Mouse (Mus musculus) cerebellum, adult 2 months (tissue): ENCODE results near the gene Synpo2. TPM values are rescaled to one million over a fixed set of nuclear protein-coding genes. Genes with fewer than 3 reads are reported as not detected.

Source experiments
- DNase-seq, 2 experiments: peaks; one replicate each; pipeline ENCODE4 v3.0.0; 2021
- H3K27ac ChIP-seq: fragments of 200-500 bp; 2 replicates; pipeline ENCODE4 v1.5.1; 2012; ENCODE audit warnings: low read length, control low read depth, inconsistent platforms; ENCODE audit not compliant: insufficient read depth
- H3K27me3 ChIP-seq: fragments of 200-500 bp; 2 replicates; pipeline ENCODE4 v1.6.1; 2012; ENCODE audit warnings: inconsistent platforms, mild to moderate bottlenecking, low read length, moderate library complexity; ENCODE audit not compliant: control insufficient read depth, insufficient read depth
- H3K4me1 ChIP-seq: fragments of 200-500 bp; 2 replicates; pipeline ENCODE4 v1.6.1; 2011; ENCODE audit warnings: low read length; ENCODE audit not compliant: control insufficient read depth, insufficient read depth
- H3K4me3 ChIP-seq: fragments of 200-500 bp; replicated peaks from 2 replicates; pipeline ENCODE3; 2011; ENCODE audit warnings: mild to moderate bottlenecking, low read depth, low read length, control low read depth; ENCODE audit not compliant: insufficient read depth
- CTCF ChIP-seq: fragments of 200-500 bp; IDR thresholded peaks from 2 replicates; pipeline ENCODE4 v1.5.1; 2011; ENCODE audit warnings: low read depth, mild to moderate bottlenecking, control low read depth, low read length, moderate library complexity, borderline replicate concordance; ENCODE audit not compliant: insufficient read depth
- POLR2A ChIP-seq: fragments of 200-500 bp; IDR thresholded peaks from 2 replicates; pipeline ENCODE4 v1.6.1; 2011; ENCODE audit warnings: low read length, control low read depth, borderline replicate concordance; ENCODE audit not compliant: insufficient read depth
- WGBS: fragments of 180-500 bp; shearing (Covaris S2); methylation state at CpG from one replicate; pipeline ENCODE4 v1.1.7; 2018; 5-methylcytosine and 5-hydroxymethylcytosine counted together
- polyA plus RNA-seq: library from polyadenylated mRNA; depleted of rRNA; stranded (reverse); fragments of >200 nt; gene quantifications from 2 replicates; pipeline ENCODE4 v1.2.3, GENCODE M21; 2012

Gene Synpo2
- polyA plus RNA-seq, 1 experiment: 2.9 TPM

DNA sequence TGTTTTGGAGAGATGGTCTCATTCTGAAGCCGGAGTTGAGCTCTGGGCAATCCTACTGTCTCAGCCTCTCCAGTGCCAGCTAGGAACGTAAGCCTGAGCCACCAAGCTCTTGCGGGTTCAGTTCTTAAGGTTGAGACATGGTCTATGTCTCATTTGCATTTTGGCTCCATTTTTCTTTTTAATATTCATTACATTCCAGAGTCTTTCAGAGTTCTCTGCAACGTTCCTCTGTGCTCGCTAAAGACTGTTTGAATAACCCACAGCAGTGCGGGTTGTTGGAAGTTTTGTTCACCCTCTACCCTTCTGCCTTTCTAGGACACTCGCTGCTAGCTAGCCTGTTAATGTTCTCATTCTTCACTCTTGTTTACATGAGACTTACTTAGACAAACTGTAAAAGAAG is 155.0 kb downstream of the Synpo2 start:
- no peak overlapping the region for H3K4me3 ChIP-seq
- TF ChIP-seq CTCF (no peak), POLR2A (no peak)
- no peaks in the 10 kb centered on the region for H3K4me1 ChIP-seq
- 30% methylated on average over 7 of the region's 7 CpGs for WGBS
- no peaks in the 10 kb centered on the region for H3K27me3 ChIP-seq
- no peak overlapping the region for H3K27ac ChIP-seq
- DNase-seq: no peak

DNA sequence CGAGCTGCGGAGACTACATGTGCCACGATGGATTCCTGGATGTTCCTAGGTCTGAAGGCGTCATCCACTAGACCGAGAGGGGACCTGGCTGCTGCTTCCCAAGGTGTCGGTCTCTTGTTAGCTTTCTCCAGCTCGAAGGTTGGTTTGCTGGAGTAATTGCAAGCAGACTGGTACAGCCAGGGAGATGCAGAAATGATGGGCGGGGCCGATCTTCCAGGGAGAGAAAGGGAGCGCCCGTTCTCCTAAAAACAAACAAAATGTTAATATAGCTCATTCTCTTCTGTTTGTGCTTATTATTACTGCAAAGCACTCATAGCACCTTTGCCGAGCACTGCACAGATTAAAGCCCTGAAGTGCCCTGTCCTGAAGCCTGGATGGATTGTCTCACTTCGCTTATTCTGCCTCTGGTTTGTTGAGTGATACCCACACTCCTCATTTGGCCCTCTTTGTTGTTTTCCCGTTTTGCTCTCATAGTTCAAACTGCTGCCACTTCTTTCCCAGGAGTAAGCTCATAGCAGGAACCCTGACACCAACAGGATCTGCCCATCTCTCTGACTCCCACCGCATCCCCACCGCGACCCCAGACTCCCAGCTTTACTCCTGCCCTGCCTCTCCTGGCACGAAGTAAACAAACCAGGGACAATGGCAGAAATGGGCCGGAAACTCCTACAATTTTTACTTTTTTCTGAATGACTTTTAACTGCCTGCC is 155.8 kb downstream of the Synpo2 start:
- TF ChIP-seq POLR2A (no peak), CTCF (no peak)
- no peaks in the 10 kb centered on the region for H3K27me3 ChIP-seq
- H3K4me3 ChIP-seq: no peak overlapping the region
- no peak for DNase-seq
- no peaks in the 10 kb centered on the region for H3K4me1 ChIP-seq
- no peak overlapping the region for H3K27ac ChIP-seq
- WGBS: 81% methylated on average over 19 of the region's 19 CpGs

DNA sequence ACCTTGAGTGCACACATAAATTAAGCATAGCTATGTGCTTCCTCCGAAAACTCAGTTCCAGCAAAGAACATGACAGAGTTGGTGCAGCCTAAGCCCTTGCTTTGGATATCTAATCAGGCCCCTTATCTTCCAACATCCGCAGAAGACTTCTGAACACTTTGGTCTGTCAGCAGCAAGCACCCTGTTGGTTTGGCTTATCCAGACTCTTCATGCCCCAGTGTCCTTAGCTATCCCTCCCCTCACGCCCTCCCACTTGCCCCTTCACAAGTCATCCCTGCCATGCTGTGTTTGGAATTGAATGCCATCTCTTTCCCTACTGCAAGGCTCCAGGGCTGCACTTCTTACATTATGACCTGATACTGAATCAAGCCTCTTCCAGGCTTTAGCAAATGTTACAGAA is 160.2 kb downstream of the Synpo2 start:
- no peaks in the 10 kb centered on the region for H3K27me3 ChIP-seq
- no peak overlapping the region for H3K4me3 ChIP-seq
- 89% methylated on average over 3 of the region's 3 CpGs for WGBS
- no peaks in the 10 kb centered on the region for H3K4me1 ChIP-seq
- no peak overlapping the region for H3K27ac ChIP-seq
- DNase-seq: no peak
- TF ChIP-seq POLR2A (no peak), CTCF (no peak)

DNA sequence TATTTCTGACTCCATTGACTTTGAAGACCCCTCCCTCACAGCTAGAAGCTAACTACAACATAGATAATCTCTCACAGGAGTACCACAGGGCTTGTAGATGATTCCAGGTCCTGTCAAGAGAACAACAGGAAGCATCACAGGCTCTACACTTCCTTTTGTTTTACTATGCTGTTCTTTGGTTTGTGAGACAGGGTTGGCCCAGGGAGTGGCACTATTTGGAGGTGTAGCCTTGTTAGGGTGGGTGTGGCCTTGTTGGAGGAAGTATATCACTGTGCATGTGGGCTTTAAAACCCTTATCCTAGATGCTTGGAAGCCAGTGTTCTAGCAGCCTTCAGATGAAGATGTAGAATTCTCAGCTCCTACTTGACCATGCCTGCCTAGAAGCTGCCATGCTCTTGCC is 160.9 kb downstream of the Synpo2 start:
- Histone ChIP-seq H3K4me3 (no peak overlapping the region), H3K27ac (no peak overlapping the region), H3K27me3 (no peaks in the 10 kb centered on the region), H3K4me1 (no peaks in the 10 kb centered on the region)
- DNase-seq: no peak
- no peak for TF ChIP-seq CTCF
- TF ChIP-seq POLR2A: no peak

DNA sequence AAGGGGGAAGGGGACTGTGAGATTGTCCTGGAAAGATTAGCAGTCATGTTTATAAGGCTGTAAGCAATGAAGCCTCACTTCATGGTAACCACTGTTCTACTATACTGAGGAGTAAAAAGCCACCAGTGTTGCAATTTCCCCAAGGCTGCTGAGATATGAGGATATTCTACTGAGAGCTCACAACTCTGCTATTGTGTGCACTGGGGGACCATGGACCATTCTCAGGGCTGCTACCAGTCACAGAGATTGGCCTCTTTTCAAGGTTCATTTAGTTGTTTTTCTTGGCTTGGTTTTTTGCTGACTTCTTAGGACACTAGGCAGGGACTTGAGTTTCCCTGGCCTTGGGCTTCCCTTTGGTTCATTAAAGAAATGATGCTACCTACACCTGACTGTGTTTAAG is 162.6 kb downstream of the Synpo2 start:
- DNase-seq: no peak
- Histone ChIP-seq H3K4me1 (no peaks in the 10 kb centered on the region), H3K27ac (no peak overlapping the region), H3K4me3 (no peak overlapping the region), H3K27me3 (no peaks in the 10 kb centered on the region)
- TF ChIP-seq POLR2A (no peak), CTCF (no peak)

DNA sequence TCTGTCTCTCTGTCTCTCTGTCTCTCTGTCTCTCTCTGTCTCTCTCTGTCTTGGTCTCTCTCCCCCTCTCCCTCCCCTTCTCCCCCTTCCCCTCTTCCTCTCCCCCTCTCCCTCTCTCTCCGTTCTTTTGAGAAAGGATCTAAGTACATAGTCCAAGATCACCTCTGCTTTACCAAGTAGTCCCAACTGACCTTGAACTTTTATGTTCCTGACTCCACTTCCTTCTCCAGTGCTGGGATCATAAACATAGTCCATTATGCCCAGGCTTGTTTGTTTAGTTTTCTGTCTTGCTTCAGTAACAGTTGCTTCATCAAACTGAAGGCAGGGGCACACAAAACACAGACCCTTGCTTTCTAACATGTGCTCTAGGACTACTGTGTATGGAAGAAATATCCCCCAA is 163.5 kb downstream of the Synpo2 start:
- no CpG with 5 or more reads among the region's 1 CpGs for WGBS
- TF ChIP-seq POLR2A: no peak
- no peak for TF ChIP-seq CTCF

DNA sequence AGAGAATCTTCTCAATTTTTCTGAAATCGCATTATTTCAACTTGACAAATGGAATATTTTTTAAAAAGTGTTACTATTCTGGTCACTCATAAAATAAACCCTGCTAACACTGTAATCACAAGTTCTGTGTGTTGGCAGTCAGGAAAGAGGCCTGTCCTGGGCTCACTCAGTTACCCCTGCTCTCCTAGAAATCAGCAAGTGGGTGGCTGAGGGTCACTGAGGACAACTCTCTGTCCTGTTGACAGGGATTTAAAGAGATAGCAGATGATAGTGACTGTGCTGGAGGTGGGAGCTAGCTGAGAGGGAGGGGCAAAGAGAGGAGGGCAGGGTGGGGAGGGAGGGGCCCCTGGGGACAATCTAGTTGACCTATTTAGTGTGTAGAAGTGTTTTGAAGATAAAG is 165.0 kb downstream of the Synpo2 start:
- no peak overlapping the region for H3K4me3 ChIP-seq
- DNase-seq: no peak
- H3K4me1 ChIP-seq: no peaks in the 10 kb centered on the region
- H3K27me3 ChIP-seq: no peaks in the 10 kb centered on the region
- no peak overlapping the region for H3K27ac ChIP-seq
- WGBS: 99% methylated on average over 1 of the region's 1 CpGs
- TF ChIP-seq POLR2A: no peak
- TF ChIP-seq CTCF: no peak

More for the DNA sequence above, 163.5 kb downstream of the Synpo2 start:
- Histone ChIP-seq H3K4me3 (no peak overlapping the region), H3K27me3 (no peaks in the 10 kb centered on the region), H3K4me1 (no peaks in the 10 kb centered on the region), H3K27ac (no peak overlapping the region)
- DNase-seq: no peak

DNA sequence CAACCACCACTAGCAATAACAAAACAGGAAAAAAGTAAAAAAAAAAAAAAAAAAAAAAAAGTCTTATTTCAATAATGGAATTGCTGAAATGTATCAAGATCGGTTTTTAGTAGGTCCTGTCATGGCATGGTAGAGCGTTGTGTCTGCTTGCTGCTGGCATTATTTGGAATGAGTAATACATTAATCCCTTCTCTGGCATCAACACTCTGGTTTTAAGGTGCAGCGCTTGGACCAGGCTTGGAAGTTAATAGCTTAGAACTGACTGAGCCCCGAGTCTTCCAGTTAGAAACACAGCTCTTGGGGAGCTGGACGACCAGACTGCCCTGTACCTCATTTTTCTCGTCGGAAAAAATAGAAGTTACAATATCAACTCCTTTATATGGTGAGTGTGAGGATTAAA is 169.1 kb downstream of the Synpo2 start:
- Histone ChIP-seq H3K4me3 (no peak overlapping the region), H3K27ac (no peak overlapping the region), H3K27me3 (no peaks in the 10 kb centered on the region), H3K4me1 (no peaks in the 10 kb centered on the region)
- TF ChIP-seq CTCF: no peak
- no peak for TF ChIP-seq POLR2A
- DNase-seq: no peak
- 84% methylated on average over 7 of the region's 7 CpGs for WGBS

DNA sequence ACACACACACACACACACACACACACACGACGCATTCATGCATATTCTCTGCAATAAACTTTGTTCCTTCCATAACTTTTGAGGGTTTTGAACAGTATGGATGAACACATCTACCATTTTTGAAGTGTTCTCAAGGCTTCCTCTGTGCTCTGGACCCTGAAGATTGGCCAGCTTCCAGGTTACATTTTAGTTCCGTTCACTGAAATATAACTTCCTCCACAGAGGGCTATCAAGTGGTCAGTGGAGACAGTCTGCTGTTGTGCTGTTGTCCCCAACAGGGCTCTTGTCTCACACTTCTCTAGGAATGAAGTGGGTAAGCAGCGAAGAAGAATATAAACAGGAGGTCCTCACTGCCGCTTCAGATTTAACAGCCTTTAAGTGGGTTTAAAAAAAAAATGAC is 170.5 kb downstream of the Synpo2 start:
- DNase-seq: no peak
- no peak overlapping the region for H3K4me3 ChIP-seq
- H3K27me3 ChIP-seq: no peaks in the 10 kb centered on the region
- H3K27ac ChIP-seq: no peak overlapping the region
- no peaks in the 10 kb centered on the region for H3K4me1 ChIP-seq
- TF ChIP-seq CTCF (no peak), POLR2A (no peak)
- WGBS: 72% methylated on average over 5 of the region's 5 CpGs
